Mouse (Mus musculus) cortical plate, adult 2 months (tissue): ENCODE results near the gene Smoc1. TPM values are rescaled to one million over a fixed set of nuclear protein-coding genes. Genes with fewer than 3 reads are reported as not detected.

ENCODE experiments used
- H3K27ac ChIP-seq: fragments of 200-500 bp; 2 replicates; pipeline ENCODE4 v1.5.1; 2012; ENCODE audit warnings: low read length, control low read depth, inconsistent platforms; ENCODE audit not compliant: insufficient read depth
- H3K4me1 ChIP-seq: fragments of 200-500 bp; 2 replicates; pipeline ENCODE4 v1.6.1; 2011; ENCODE audit warnings: low read length; ENCODE audit not compliant: control insufficient read depth, insufficient read depth
- H3K4me3 ChIP-seq: fragments of 200-500 bp; 2 replicates; pipeline ENCODE4 v1.5.1; 2011; ENCODE audit warnings: mild to moderate bottlenecking, low read length, control low read depth; ENCODE audit not compliant: insufficient read depth
- CTCF ChIP-seq: fragments of 200-500 bp; IDR thresholded peaks from 2 replicates; pipeline ENCODE4 v1.5.1; 2011; ENCODE audit warnings: mild to moderate bottlenecking, control low read depth, low read length; ENCODE audit not compliant: insufficient read depth; ENCODE audit errors: extremely low read depth
- POLR2A ChIP-seq: fragments of 200-500 bp; IDR thresholded peaks from 2 replicates; pipeline ENCODE4 v1.6.1; 2011; ENCODE audit warnings: mild to moderate bottlenecking, low read length, control low read depth; ENCODE audit not compliant: insufficient read depth; ENCODE audit errors: extremely low read depth
- polyA plus RNA-seq: library from polyadenylated mRNA; depleted of rRNA; stranded (reverse); fragments of >200 nt; gene quantifications from 2 replicates; pipeline ENCODE4 v1.2.3, GENCODE M21; 2012; rRNA removed

Smoc1 gene
- polyA plus RNA-seq: 8.0 and 8.5 TPM in 2 replicates

DNA sequence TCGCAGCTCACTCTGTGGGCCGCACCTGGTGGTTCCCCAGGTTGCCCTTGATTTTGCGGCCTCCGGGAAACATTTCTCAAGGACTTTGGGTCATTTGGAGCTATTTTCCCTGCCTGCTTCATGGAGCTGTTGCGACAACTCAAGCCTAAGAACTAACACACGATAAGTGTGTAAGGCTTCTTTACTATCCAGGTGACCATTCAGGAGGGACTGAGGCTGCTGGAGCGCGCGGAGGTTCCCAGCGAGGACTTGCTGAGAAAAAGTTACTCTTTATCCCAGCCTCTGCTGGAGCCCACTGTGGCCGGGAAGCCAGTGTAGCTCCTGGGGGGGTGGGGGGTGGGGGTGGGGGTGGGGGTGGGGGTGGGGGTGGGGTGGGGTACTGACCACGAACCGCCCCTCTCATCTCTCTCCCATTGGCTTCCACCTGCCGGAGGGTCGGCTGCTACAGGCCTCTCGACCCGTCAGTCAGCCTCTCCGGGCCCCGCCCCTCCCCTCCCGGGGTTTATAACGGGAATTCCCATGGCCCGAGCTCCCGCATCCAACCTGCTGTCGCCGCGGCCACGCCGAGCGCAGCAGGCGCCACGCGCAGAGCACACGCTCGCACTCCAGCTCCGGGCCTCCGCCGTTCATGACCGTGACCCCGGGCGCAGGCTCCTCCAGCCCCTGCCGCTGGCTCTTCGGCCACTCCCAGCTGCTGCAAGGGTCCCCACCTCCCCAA is at the start of gene Smoc1:
TSS of gene Smoc1 (plus strand) at position 532 of the 718 bp plus-strand sequence.
- no peak within 1 kb of the TSS for H3K27ac ChIP-seq
- peak within 1 kb of the TSS; percentile 50 for H3K4me3 ChIP-seq
- no peak for TF ChIP-seq CTCF
- TF ChIP-seq POLR2A: 0 out of 2 replicates have a peak, but pooled peaks have one; percentile 42
- no peaks in the 10 kb centered on the region; the same call in 1 of the 2 replicates for H3K4me1 ChIP-seq

DNA sequence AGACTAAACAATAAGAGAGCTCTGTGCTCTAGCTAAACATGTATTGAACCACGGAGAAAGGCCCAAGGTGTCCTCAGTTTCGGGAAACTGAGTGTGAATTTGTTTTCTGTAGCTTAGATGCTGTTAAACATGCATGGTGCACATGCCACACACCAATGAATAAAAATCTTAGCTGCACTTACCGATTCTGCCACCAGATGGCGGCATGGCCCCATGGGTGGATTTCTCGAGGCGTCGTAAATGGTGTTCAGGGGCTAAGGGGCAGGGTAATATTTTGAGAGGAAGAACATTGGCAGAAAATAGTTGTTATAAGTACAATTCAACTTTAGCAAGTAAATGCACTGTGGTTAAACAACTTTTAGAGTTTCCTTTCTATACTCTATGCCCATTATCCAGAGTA is 44.3 kb upstream of the Smoc1 start:
- TF ChIP-seq CTCF (peak; percentile 97), POLR2A (no peak)
- Histone ChIP-seq H3K4me3 (no peak overlapping the region), H3K4me1 (no peaks in the 10 kb centered on the region), H3K27ac (no peak overlapping the region)

DNA sequence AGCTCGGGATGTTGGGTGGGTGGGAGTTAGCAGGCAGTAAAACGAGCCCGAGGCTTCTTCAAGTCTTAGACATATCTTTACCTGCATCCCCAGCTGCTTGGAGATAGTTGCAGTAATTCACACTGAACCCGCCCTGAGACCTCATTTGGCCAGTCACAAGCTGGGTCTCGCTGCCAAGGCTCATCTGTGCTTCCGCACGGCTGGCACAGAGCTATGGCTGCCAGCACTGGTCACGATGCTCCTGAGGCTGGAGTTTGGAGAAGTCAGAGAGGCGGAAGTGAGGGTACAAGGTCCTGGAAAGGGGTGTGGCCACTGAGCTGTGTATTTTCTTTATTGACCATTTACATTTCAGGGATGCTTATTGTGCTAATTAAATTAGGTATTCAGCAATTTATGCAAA is 42.9 kb upstream of the Smoc1 start:
- no peak overlapping the region for H3K27ac ChIP-seq
- H3K4me3 ChIP-seq: no peak overlapping the region
- TF ChIP-seq CTCF (no peak), POLR2A (no peak)
- H3K4me1 ChIP-seq: no peaks in the 10 kb centered on the region

DNA sequence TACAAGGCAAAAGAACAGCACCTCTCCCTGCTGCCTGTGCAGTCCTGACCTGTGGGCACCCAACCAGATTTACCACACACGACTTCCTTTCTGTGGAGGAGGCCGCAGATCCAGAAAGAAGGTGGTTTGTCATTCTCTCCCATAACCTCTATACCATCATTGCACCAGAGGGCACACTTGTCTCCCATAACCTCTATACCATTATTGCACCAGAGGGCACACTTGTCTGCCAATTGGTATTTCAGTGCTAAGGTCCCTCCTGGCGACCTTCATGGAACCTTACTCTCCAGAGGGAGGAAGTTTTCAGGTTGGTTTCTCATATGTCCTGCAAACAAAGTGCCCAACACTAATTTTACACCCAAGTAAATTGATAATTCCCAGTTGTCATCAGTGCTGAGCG is 40.0 kb upstream of the Smoc1 start:
- no peak for TF ChIP-seq POLR2A
- TF ChIP-seq CTCF: no peak
- H3K27ac ChIP-seq: no peak overlapping the region

DNA sequence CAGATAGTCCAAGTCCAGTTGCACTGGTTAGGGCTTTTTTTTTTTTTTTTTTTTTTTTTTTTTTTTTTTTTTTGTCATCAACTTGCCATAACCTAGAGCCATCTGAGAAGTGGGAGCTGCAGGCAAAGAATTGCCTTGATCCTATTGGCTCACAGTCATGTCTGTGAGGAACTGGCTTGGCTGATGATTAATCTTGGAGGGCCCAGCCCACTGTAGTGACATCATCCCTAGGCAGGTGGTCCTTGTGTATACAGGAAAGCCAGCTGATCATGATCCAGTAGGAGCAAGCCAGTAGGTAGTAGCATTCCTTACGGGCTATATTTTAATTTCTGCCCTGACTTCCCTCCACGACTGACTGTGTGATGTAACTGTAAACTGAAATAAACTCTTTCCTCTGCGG is 38.3 kb upstream of the Smoc1 start:
- TF ChIP-seq CTCF (no peak), POLR2A (no peak)
- H3K27ac ChIP-seq: no peak overlapping the region
- no peak overlapping the region for H3K4me3 ChIP-seq
- H3K4me1 ChIP-seq: no peaks in the 10 kb centered on the region

More for the DNA sequence above, 40.0 kb upstream of the Smoc1 start:
- no peak overlapping the region for H3K4me3 ChIP-seq
- no peaks in the 10 kb centered on the region for H3K4me1 ChIP-seq

DNA sequence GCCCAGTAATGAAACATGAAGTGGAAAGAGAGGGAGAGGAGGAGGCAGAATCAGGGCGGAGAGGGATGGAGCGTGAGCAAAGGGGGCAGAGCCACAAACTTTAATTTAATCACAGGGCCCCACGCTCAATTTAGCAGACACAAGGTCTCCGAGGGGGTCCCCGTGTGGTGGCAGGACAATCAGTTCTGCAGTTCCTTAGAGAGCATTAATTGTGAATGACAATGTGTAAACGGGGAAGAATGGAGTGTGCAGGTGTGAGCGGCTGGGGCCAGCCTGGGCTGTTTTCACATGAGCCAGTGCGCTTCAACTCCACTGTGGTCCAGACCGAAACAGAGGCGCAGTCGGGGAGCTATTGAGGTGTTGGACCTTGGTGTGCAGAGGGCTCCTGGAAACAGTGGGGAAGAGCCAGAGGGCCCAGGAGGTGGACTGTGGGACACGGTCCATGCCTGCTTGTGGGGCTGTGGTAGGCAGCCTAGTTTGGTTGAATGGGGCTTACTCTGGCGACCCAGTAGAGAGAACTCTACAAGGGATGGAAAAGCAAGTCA is 35.6 kb upstream of the Smoc1 start:
- TF ChIP-seq CTCF (no peak), POLR2A (no peak)
- no peak overlapping the region for H3K27ac ChIP-seq

DNA sequence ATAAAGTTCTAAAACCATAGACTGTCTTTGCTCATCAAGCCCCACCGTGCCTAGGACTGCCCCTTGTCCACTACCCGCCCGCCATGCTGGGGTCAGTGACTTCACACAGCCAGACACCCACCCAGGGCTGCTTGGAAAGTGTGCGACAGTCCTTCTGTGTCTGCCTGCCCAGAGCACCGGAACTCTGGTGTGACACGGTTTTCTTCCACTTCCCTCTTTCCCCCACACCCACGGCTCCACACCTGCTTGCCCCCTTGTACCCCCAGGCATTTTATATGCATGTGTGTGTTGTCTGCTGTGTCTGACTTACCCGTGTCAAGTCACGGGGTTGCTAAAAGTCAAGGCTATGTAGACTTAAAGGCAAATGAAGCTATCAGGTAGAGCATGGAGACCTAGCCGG is 34.8 kb upstream of the Smoc1 start:
- H3K4me3 ChIP-seq: no peak overlapping the region
- no peak overlapping the region for H3K27ac ChIP-seq
- no peaks in the 10 kb centered on the region for H3K4me1 ChIP-seq
- TF ChIP-seq POLR2A (no peak), CTCF (no peak)

More for the DNA sequence above, 35.6 kb upstream of the Smoc1 start:
- no peak overlapping the region for H3K4me3 ChIP-seq
- H3K4me1 ChIP-seq: no peaks in the 10 kb centered on the region

DNA sequence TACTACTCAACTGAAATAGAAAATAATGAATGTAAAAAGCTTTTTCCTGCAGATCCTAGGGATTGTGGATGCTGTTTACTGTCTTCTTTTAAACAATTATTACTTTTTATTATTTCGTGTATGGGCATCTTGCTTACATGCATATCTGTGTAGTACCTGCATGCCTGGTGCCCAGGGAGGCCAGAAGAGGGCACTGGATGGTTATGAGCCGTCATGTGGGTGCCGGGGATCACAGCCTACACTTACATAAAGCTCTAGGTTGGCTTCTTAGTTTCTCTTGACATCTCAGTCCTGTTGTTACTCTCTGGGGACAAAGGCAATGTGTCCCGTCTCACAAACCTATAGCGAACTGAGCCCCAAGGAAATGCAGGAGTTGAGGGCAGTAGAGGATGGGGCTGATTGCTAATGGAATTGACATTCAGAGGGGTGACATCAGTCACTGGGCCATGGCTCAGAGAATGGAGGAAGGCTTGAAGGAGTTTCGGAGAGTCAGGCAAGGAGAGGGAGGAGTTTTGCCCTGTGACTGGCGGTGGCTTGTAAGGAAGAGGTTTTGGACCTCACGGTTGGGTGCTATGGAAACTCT is 34.0 kb upstream of the Smoc1 start:
- no peak overlapping the region for H3K4me3 ChIP-seq
- no peak overlapping the region for H3K27ac ChIP-seq
- TF ChIP-seq POLR2A (no peak), CTCF (peak; percentile 29)

DNA sequence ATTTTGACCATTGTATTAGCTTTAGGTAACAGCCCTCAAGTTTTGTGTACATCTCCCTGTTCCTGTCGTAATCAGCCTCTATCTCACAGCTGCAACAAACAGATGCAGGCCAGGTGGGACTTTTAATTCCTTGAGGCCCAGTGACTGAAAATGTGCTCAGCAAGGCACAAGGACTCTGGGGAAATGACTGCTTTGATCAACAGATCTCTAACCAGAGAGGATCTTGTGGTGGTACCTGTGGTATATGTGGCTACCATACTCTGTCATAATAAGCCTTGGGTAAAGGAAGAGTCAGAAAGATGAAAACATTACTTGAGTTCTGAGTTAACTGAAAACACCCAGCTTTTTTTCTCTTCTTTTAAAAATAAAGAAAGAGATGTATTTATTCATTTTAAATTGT is 32.8 kb upstream of the Smoc1 start:
- Histone ChIP-seq H3K27ac (no peak overlapping the region), H3K4me1 (no peaks in the 10 kb centered on the region), H3K4me3 (no peak overlapping the region)
- no peak for TF ChIP-seq CTCF
- TF ChIP-seq POLR2A: no peak

More for the DNA sequence above, 34.0 kb upstream of the Smoc1 start:
- no peaks in the 10 kb centered on the region for H3K4me1 ChIP-seq

DNA sequence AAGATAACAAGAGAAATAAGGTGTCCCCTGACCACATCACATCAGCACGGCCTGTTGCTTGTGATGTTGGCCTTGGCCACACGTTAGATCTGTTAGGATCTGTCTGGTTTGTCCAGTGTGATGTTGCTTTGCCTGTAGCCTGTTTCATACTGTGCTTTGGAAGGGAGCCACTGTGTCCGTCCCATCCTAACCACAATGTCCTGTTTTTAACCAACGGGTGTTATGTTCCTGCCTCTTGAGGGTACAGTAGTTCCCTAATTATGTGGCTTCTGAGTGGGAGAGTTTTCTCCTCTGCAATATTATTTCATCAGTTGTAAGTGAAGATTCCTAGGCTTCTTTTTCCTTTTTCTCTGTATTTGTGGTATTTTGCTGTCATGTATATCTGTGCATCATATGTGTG is 31.3 kb upstream of the Smoc1 start:
- Histone ChIP-seq H3K27ac (no peak overlapping the region), H3K4me1 (no peaks in the 10 kb centered on the region), H3K4me3 (no peak overlapping the region)
- TF ChIP-seq CTCF (no peak), POLR2A (no peak)
